Mouse (Mus musculus) embryonic fibroblast, embryonic 13.5 days (primary cell): ENCODE results near the gene Fbxw8.

Experiments used
- CTCF ChIP-seq: IDR thresholded peaks from 2 replicates; pipeline ENCODE4 v1.5.1; 2011; ENCODE audit warnings: mild to moderate bottlenecking, control low read depth, low read length, moderate library complexity, borderline replicate concordance; ENCODE audit not compliant: insufficient read depth
- POLR2A ChIP-seq: IDR thresholded peaks from 2 replicates; pipeline ENCODE4 v1.6.1; 2011; ENCODE audit warnings: low read depth, mild to moderate bottlenecking, control low read depth, low read length, moderate library complexity

- TF ChIP-seq CTCF (no peak), POLR2A (no peak)
Observed at GRCm38 (mm10) chr5:118048412-118048811, 106.9 kb downstream of the Fbxw8 start.
